Mouse (Mus musculus) forebrain, embryonic 14.5 days (tissue): Measurements from ENCODE around the gene Zfp593. TPM values are rescaled to one million over a fixed set of nuclear protein-coding genes. Genes with fewer than 3 reads are reported as not detected.
A peak's percentile ranks its signal among the peaks of the same experiment; 100 is the strongest.

Experiments
- ATAC-seq: fragments of 200-750 bp; cut with Nextera tagmentation; 2 replicates; pipeline ENCODE4 v1.8.0; 2017; ENCODE audit warnings: mild to moderate bottlenecking, moderate library complexity
- DNase-seq: peaks from one replicate; pipeline ENCODE4 v3.0.0-alpha.2; 2015; ENCODE audit warnings: low spot score
- H3K27ac ChIP-seq: fragments of 300-500 bp; sonication (generic); 2 replicates; pipeline ENCODE4 v1.5.1; 2014; ENCODE audit warnings: low read depth, mild to moderate bottlenecking, control low read depth, low read length, moderate library complexity
- H3K27me3 ChIP-seq: fragments of 300-500 bp; sonication (generic); replicated peaks from 2 replicates; pipeline ENCODE4 v1.6.1; 2014; ENCODE audit warnings: low read length, control low read depth, mixed read lengths; ENCODE audit not compliant: control insufficient read depth, insufficient read depth
- H3K36me3 ChIP-seq: fragments of 300-500 bp; sonication (generic); 2 replicates; pipeline ENCODE4 v1.6.1; 2014; ENCODE audit warnings: low read length, control low read depth; ENCODE audit not compliant: control insufficient read depth, insufficient read depth
- H3K4me1 ChIP-seq: fragments of 300-500 bp; sonication (generic); 2 replicates; pipeline ENCODE4 v1.6.1; 2014; ENCODE audit warnings: antibody characterized with exemption, low read length, control low read depth; ENCODE audit not compliant: control insufficient read depth, insufficient read depth
- H3K4me2 ChIP-seq: fragments of 300-500 bp; sonication (generic); 2 replicates; pipeline ENCODE4 v1.6.1; 2014; ENCODE audit warnings: mild to moderate bottlenecking, control low read depth, low read length
- H3K4me3 ChIP-seq: fragments of 300-500 bp; sonication (generic); 2 replicates; pipeline ENCODE4 v1.5.1; 2014; ENCODE audit warnings: low read depth, low read length, control low read depth
- H3K9ac ChIP-seq: fragments of 300-500 bp; sonication (generic); 2 replicates; pipeline ENCODE4 v1.6.1; 2014; ENCODE audit warnings: mild to moderate bottlenecking, low read length, control low read depth, moderate library complexity
- H3K9me3 ChIP-seq: fragments of 300-500 bp; sonication (generic); replicated peaks from 2 replicates; pipeline ENCODE4 v1.6.1; 2016; ENCODE audit warnings: low read length, control low read depth, mixed read lengths; ENCODE audit not compliant: control insufficient read depth
- WGBS: fragments of 180-500 bp; shearing (Covaris S2); extraction: QIAGEN DNeasy Blood & Tissue Kit; methylation state at CpG from one replicate; pipeline ENCODE4 v1.1.7; 2014; 5-methylcytosine and 5-hydroxymethylcytosine counted together
- polyA plus RNA-seq: library from polyadenylated mRNA; unstranded; fragments of >200 nt; fragmentation: Nextera tagmentation; extraction: Ambion mirVana; gene quantifications from 2 replicates; pipeline ENCODE4 v1.2.1, GENCODE M21; 2014

The Zfp593 gene
- polyA plus RNA-seq, 1 experiment from 2014 or later = 14.4 TPM

- Histone ChIP-seq H3K4me2 (peak overlapping the region; percentile 75), H3K27ac (no peak overlapping the region), H3K9ac (peak overlapping the region; percentile 67), H3K36me3 (no peaks in the 10 kb centered on the region), H3K4me1 (peaks cover 10% of the 10 kb centered on the region), H3K9me3 (no peaks in the 10 kb centered on the region), H3K4me3 (peak overlapping the region; percentile 46), H3K27me3 (peaks cover 70% of the 10 kb centered on the region)
- WGBS = 5% methylated on average over 22 of the region's 22 CpGs
- ATAC-seq (no peak), DNase-seq (peak; percentile 54)
Observed at GRCm38 (mm10) chr4:134252131-134252910, 6.9 kb upstream of the Zfp593 start.

GRCm38 (mm10) chr4:134251241-134252130 lies 6.1 kb upstream of the Zfp593 start:
- under 1% methylated on average over 67 of the region's 91 CpGs for WGBS
- peak; percentile 45 for ATAC-seq
- DNase-seq = peak; percentile 61
- no peaks in the 10 kb centered on the region for H3K9me3 ChIP-seq
- peak overlapping the region; percentile 75 for H3K4me2 ChIP-seq
- H3K4me3 ChIP-seq = peak overlapping the region; percentile 46
- no peaks in the 10 kb centered on the region for H3K36me3 ChIP-seq
- no peak overlapping the region; the same call in 1 of the 2 replicates for H3K27ac ChIP-seq
- peak overlapping the region; percentile 67 for H3K9ac ChIP-seq
- peaks cover 10% of the 10 kb centered on the region for H3K4me1 ChIP-seq
- peaks cover 70% of the 10 kb centered on the region for H3K27me3 ChIP-seq

DNA sequence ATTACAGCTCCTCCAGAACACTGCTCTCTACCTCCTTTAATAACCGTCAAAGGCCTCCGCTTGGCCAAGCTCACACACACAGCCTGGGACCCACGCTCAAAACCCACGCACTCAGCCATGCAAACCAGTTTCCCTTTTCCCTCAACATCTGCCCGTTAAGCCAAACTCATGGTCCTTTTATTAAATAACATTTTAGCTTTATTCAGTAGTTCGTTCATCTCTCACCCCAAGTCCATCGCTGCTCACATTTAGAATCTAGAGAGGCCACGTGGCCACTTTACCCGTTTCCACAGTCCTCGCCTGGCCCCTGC lies 5.5 kb upstream of the Zfp593 start:
- DNase-seq = no peak
- Histone ChIP-seq H3K9ac (peak overlapping the region; percentile 67), H3K9me3 (no peaks in the 10 kb centered on the region), H3K27ac (no peak overlapping the region), H3K27me3 (peaks cover 70% of the 10 kb centered on the region), H3K36me3 (no peaks in the 10 kb centered on the region), H3K4me3 (peak overlapping the region; percentile 46), H3K4me2 (peak overlapping the region; percentile 75), H3K4me1 (peaks cover 13% of the 10 kb centered on the region)
- 7% methylated on average over 10 of the region's 10 CpGs for WGBS
- ATAC-seq = no peak

DNA sequence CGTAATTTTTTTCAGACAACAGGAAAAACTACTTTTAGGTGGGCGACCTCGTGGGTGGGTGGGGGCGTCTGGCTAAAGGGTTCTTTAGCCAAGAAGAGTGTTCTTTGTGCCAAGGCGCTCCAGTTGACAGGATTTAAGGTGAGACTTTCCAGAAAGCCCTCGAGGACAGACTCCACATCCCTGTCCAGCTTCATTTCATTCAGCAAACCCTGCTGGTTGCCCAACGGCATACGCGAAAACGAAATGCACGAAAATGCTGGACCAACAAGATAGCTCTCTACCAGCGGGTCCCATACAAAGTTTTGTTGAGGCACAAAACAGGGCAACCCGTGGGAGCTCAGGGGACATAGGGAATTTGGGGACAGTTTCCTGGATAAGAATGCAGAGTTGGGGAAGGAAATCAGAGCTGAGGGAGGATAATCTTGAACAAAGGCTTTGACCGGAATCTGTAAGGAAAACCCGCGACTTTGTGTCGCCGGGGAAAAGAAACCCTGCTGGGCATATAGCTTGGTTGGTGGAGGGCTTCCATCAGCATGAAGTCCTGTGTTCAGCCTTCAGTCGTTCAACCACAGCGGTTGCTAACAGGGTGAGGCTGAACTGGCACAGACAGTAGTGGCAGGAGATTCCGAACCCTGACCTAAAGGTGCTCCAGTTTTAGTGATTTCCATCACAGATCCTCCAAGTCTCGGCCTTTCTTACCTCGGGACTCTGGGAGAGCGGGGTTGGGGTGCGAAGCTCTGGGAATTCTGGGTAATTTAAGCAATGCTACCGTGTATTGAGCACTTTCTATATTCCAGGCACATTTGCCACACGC lies 4.9 kb upstream of the Zfp593 start:
- no peak overlapping the region for H3K27ac ChIP-seq

DNA sequence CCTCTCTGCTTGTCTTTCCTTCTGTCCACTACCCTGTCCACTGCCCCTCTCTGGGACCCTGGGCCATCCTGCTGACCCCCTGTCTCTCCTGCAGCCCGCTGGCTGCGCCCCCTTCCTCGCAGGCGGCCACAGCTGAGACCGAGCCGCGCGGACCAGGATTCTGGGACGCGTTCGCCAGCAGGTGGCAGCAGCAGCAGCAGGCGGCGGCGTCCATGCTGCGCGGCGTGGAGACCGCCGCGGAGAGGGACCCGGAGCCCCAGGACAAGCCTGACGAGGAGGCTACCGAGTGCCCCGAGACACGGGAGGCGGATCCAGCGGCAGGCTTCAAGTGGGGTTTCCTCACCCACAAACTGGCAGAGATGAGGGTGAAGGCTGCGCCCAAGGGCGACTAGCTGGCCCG lies 4.3 kb upstream of the Zfp593 start:
- Histone ChIP-seq H3K4me2 (peak overlapping the region; percentile 75), H3K9me3 (no peaks in the 10 kb centered on the region), H3K9ac (peak overlapping the region; percentile 37; the same call in 1 of the 2 replicates), H3K36me3 (no peaks in the 10 kb centered on the region), H3K27ac (no peak overlapping the region), H3K4me3 (peak overlapping the region; percentile 28), H3K27me3 (peaks cover 62% of the 10 kb centered on the region), H3K4me1 (peaks cover 19% of the 10 kb centered on the region)
- under 1% methylated on average over 30 of the region's 30 CpGs for WGBS
- DNase-seq (peak; percentile 75), ATAC-seq (peak; percentile 62)

More for the DNA sequence above, 4.9 kb upstream of the Zfp593 start:
- peaks cover 68% of the 10 kb centered on the region for H3K27me3 ChIP-seq
- DNase-seq = no peak
- H3K4me1 ChIP-seq = peaks cover 15% of the 10 kb centered on the region
- WGBS = 5% methylated on average over 27 of the region's 27 CpGs
- H3K9me3 ChIP-seq = no peaks in the 10 kb centered on the region
- ATAC-seq = no peak
- H3K4me2 ChIP-seq = peak overlapping the region; percentile 75
- H3K36me3 ChIP-seq = no peaks in the 10 kb centered on the region
- peak overlapping the region; percentile 67 for H3K9ac ChIP-seq
- H3K4me3 ChIP-seq = peak overlapping the region; percentile 46

- Histone ChIP-seq H3K27ac (no peak within 1 kb of the TSS), H3K9me3 (no peaks in the 10 kb centered on the region), H3K27me3 (peaks cover 34% of the 10 kb centered on the region), H3K4me2 (peak within 1 kb of the TSS; percentile 95), H3K4me1 (peaks cover 19% of the 10 kb centered on the region), H3K9ac (peak within 1 kb of the TSS; percentile 84; the same call in 1 of the 2 replicates), H3K36me3 (no peaks in the 10 kb centered on the region), H3K4me3 (peak within 1 kb of the TSS; percentile 82)
- 71% methylated on average over 7 of the region's 7 CpGs for WGBS
- ATAC-seq (no peak), DNase-seq (no peak)
Observed at GRCm38 (mm10) chr4:134246719-134247258, 1.4 kb upstream of the Zfp593 start, which contains the start of gene Gm30191. Gene Gm30191 (plus strand): TSS chr4:134246935.

DNA sequence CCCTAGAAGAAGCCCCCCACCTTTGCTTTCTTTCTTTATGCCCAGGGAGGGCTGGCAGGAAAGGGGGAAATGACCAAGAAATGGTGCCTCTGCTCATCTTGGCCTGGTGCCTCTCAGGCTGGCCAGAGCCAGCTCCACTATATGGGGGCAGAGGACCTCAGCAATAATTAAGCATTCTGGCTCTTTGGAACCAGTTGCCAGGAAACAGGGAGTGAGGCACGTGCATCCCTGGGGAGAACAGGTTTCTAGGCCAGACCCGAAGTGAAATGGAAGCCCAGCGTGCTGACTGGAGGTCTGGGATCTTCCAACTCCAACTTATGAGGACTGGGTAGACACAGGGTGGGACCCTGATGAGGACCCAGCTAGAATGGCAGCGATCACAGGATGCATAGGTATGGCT lies 864 bp upstream of the Zfp593 start:
- DNase-seq (peak; percentile 51), ATAC-seq (no peak)
- 33% methylated on average over 4 of the region's 4 CpGs for WGBS
- Histone ChIP-seq H3K36me3 (no peaks in the 10 kb centered on the region), H3K4me1 (peaks cover 18% of the 10 kb centered on the region), H3K9me3 (no peaks in the 10 kb centered on the region), H3K27ac (no peak overlapping the region), H3K4me3 (no peak overlapping the region), H3K9ac (no peak overlapping the region), H3K4me2 (no peak overlapping the region), H3K27me3 (peaks cover 29% of the 10 kb centered on the region)
